Mouse (Mus musculus): ENCODE results near the gene Nell1. TPM values are rescaled to one million over a fixed set of nuclear protein-coding genes. Genes with fewer than 3 reads are reported as not detected.

Nell1 gene
- polyA plus RNA-seq, 1 experiment from 2014 or later = 2.9 TPM

- H3K4me1 ChIP-seq = no peaks in the 10 kb centered on the region
- no peak overlapping the region for H3K27ac ChIP-seq (replicated peaks)
- H3K9ac ChIP-seq (replicated peaks) = no peak overlapping the region
- no peak overlapping the region for H3K4me2 ChIP-seq (replicated peaks)
- H3K36me3 ChIP-seq = no peaks in the 10 kb centered on the region
- no peak for ATAC-seq (ENCODE audit: low FRiP score, low read depth)
- no peaks in the 10 kb centered on the region for H3K27me3 ChIP-seq
- H3K4me3 ChIP-seq = no peak overlapping the region
- WGBS = 90% methylated on average over 4 of the region's 4 CpGs
- H3K9me3 ChIP-seq = no peaks in the 10 kb centered on the region
These were observed 512.3 kb downstream of the Nell1 start for GRCm38 (mm10) chr7:50486884-50487420.

- 84% methylated on average over 4 of the region's 4 CpGs for WGBS
These were observed 526.9 kb downstream of the Nell1 start for GRCm38 (mm10) chr7:50501562-50501961.

GRCm38 (mm10) chr7:50507047-50507446, 532.4 kb downstream of the Nell1 start:
- H3K4me3 ChIP-seq = no peak overlapping the region
- H3K9me3 ChIP-seq = no peaks in the 10 kb centered on the region
- no peaks in the 10 kb centered on the region for H3K4me1 ChIP-seq
- H3K27me3 ChIP-seq = no peaks in the 10 kb centered on the region
- no peak overlapping the region for H3K4me2 ChIP-seq (replicated peaks)
- no peak overlapping the region for H3K9ac ChIP-seq (replicated peaks)
- no peak for ATAC-seq (ENCODE audit: low FRiP score, low read depth)
- no peaks in the 10 kb centered on the region for H3K36me3 ChIP-seq
- H3K27ac ChIP-seq (replicated peaks) = no peak overlapping the region

More at GRCm38 (mm10) chr7:50501562-50501961, 526.9 kb downstream of the Nell1 start:
- ATAC-seq (ENCODE audit: low FRiP score, low read depth) = no peak
- Histone ChIP-seq H3K4me3 (no peak overlapping the region), H3K9ac (replicated peaks) (no peak overlapping the region), H3K36me3 (no peaks in the 10 kb centered on the region), H3K4me1 (no peaks in the 10 kb centered on the region), H3K27ac (replicated peaks) (no peak overlapping the region), H3K4me2 (replicated peaks) (no peak overlapping the region), H3K9me3 (no peaks in the 10 kb centered on the region), H3K27me3 (no peaks in the 10 kb centered on the region)

GRCm38 (mm10) chr7:50514830-50515229, 540.2 kb downstream of the Nell1 start:
- no peak for ATAC-seq (ENCODE audit: low FRiP score, low read depth)
- 70% methylated on average over 3 of the region's 3 CpGs for WGBS
- Histone ChIP-seq H3K27me3 (no peaks in the 10 kb centered on the region), H3K4me2 (replicated peaks) (no peak overlapping the region), H3K36me3 (no peaks in the 10 kb centered on the region), H3K4me1 (no peaks in the 10 kb centered on the region), H3K27ac (replicated peaks) (no peak overlapping the region), H3K9ac (replicated peaks) (no peak overlapping the region), H3K4me3 (no peak overlapping the region), H3K9me3 (no peaks in the 10 kb centered on the region)

GRCm38 (mm10) chr7:50516681-50517080, 542.0 kb downstream of the Nell1 start:
- Histone ChIP-seq H3K36me3 (no peaks in the 10 kb centered on the region), H3K9me3 (no peaks in the 10 kb centered on the region), H3K4me3 (no peak overlapping the region), H3K27me3 (no peaks in the 10 kb centered on the region), H3K27ac (replicated peaks) (no peak overlapping the region), H3K4me1 (no peaks in the 10 kb centered on the region), H3K9ac (replicated peaks) (no peak overlapping the region), H3K4me2 (replicated peaks) (no peak overlapping the region)
- WGBS = 87% methylated on average over 3 of the region's 3 CpGs
- no peak for ATAC-seq (ENCODE audit: low FRiP score, low read depth)

- H3K9me3 ChIP-seq = no peaks in the 10 kb centered on the region
- ATAC-seq (ENCODE audit: low FRiP score, low read depth) = peak; percentile 24; the same call in 1 of the 2 replicates
- H3K27ac ChIP-seq (replicated peaks) = no peak overlapping the region
- no peaks in the 10 kb centered on the region; the same call in 1 of the 2 replicates for H3K4me1 ChIP-seq
- H3K27me3 ChIP-seq = no peaks in the 10 kb centered on the region
- H3K9ac ChIP-seq (replicated peaks) = no peak overlapping the region
- 20% methylated on average over 5 of the region's 5 CpGs for WGBS
- H3K4me2 ChIP-seq (replicated peaks) = no peak overlapping the region
- no peak overlapping the region for H3K4me3 ChIP-seq
- no peaks in the 10 kb centered on the region for H3K36me3 ChIP-seq
These were observed 568.7 kb downstream of the Nell1 start for GRCm38 (mm10) chr7:50543373-50543772.

GRCm38 (mm10) chr7:50549572-50549971, 574.9 kb downstream of the Nell1 start:
- H3K9ac ChIP-seq (replicated peaks) = no peak overlapping the region
- ATAC-seq (ENCODE audit: low FRiP score, low read depth) = no peak
- no peaks in the 10 kb centered on the region for H3K36me3 ChIP-seq
- H3K27ac ChIP-seq (replicated peaks) = no peak overlapping the region
- H3K4me2 ChIP-seq (replicated peaks) = no peak overlapping the region
- no peaks in the 10 kb centered on the region for H3K27me3 ChIP-seq
- no peak overlapping the region for H3K4me3 ChIP-seq
- WGBS = 71% methylated on average over 3 of the region's 3 CpGs
- no peaks in the 10 kb centered on the region for H3K9me3 ChIP-seq
- H3K4me1 ChIP-seq = no peaks in the 10 kb centered on the region

GRCm38 (mm10) chr7:50551426-50551825, 576.8 kb downstream of the Nell1 start:
- Histone ChIP-seq H3K9ac (replicated peaks) (no peak overlapping the region), H3K27ac (replicated peaks) (no peak overlapping the region), H3K4me2 (replicated peaks) (no peak overlapping the region), H3K4me3 (no peak overlapping the region), H3K36me3 (no peaks in the 10 kb centered on the region), H3K27me3 (no peaks in the 10 kb centered on the region), H3K4me1 (no peaks in the 10 kb centered on the region), H3K9me3 (no peaks in the 10 kb centered on the region)
- 71% methylated on average over 4 of the region's 4 CpGs for WGBS
- ATAC-seq (ENCODE audit: low FRiP score, low read depth) = no peak

GRCm38 (mm10) chr7:50562708-50563107, 588.0 kb downstream of the Nell1 start:
- 83% methylated on average over 3 of the region's 3 CpGs for WGBS
- no peak for ATAC-seq (ENCODE audit: low FRiP score, low read depth)
- H3K9me3 ChIP-seq = no peaks in the 10 kb centered on the region

GRCm38 (mm10) chr7:50573841-50574240, 599.2 kb downstream of the Nell1 start:
- Histone ChIP-seq H3K9ac (replicated peaks) (no peak overlapping the region), H3K4me3 (no peak overlapping the region), H3K27me3 (no peaks in the 10 kb centered on the region), H3K4me1 (no peaks in the 10 kb centered on the region), H3K27ac (replicated peaks) (no peak overlapping the region), H3K4me2 (replicated peaks) (no peak overlapping the region), H3K9me3 (no peaks in the 10 kb centered on the region), H3K36me3 (no peaks in the 10 kb centered on the region)
- 76% methylated on average over 7 of the region's 7 CpGs for WGBS
- ATAC-seq (ENCODE audit: low FRiP score, low read depth) = no peak

More at GRCm38 (mm10) chr7:50562708-50563107, 588.0 kb downstream of the Nell1 start:
- no peaks in the 10 kb centered on the region for H3K4me1 ChIP-seq
- no peak overlapping the region for H3K27ac ChIP-seq (replicated peaks)
- H3K4me2 ChIP-seq (replicated peaks) = no peak overlapping the region
- no peaks in the 10 kb centered on the region for H3K36me3 ChIP-seq
- H3K27me3 ChIP-seq = no peaks in the 10 kb centered on the region
- no peak overlapping the region for H3K4me3 ChIP-seq
- no peak overlapping the region for H3K9ac ChIP-seq (replicated peaks)

GRCm38 (mm10) chr7:50588642-50589424, 614.2 kb downstream of the Nell1 start:
- WGBS = 58% methylated on average over 8 of the region's 8 CpGs
- ATAC-seq (ENCODE audit: low FRiP score, low read depth) = no peak
- H3K4me1 ChIP-seq = 0 out of 2 replicates have a peak, but pooled peaks cover 2% of the 10 kb centered on the region
- no peak overlapping the region for H3K9ac ChIP-seq (replicated peaks)
- H3K9me3 ChIP-seq = no peaks in the 10 kb centered on the region
- no peaks in the 10 kb centered on the region for H3K36me3 ChIP-seq
- H3K4me3 ChIP-seq = no peak overlapping the region
- no peak overlapping the region for H3K27ac ChIP-seq (replicated peaks)
- H3K27me3 ChIP-seq = no peaks in the 10 kb centered on the region; the same call in 1 of the 2 replicates
- H3K4me2 ChIP-seq (replicated peaks) = no peak overlapping the region

- Histone ChIP-seq H3K9me3 (no peaks in the 10 kb centered on the region), H3K4me1 (no peaks in the 10 kb centered on the region), H3K4me2 (replicated peaks) (no peak within 1 kb of the TSS), H3K9ac (replicated peaks) (no peak within 1 kb of the TSS), H3K36me3 (no peaks in the 10 kb centered on the region), H3K4me3 (no peak within 1 kb of the TSS), H3K27ac (replicated peaks) (no peak within 1 kb of the TSS), H3K27me3 (no peaks in the 10 kb centered on the region)
- 83% methylated on average over 3 of the region's 3 CpGs for WGBS
- ATAC-seq (ENCODE audit: low FRiP score, low read depth) = no peak
These were observed 624.2 kb downstream of the Nell1 start, which contains the start of gene 4933405O20Rik for GRCm38 (mm10) chr7:50598890-50599289. Gene 4933405O20Rik, plus strand, starts transcription at chr7:50599190.
